Mouse (Mus musculus): Measurements from ENCODE around the gene Best1. TPM values are rescaled to one million over a fixed set of nuclear protein-coding genes. Genes with fewer than 3 reads are reported as not detected.
A peak's percentile ranks its signal among the peaks of the same experiment; 100 is the strongest.

The Best1 gene
- total RNA-seq, 2 experiments from 2014 or later: not detected

- ATAC-seq (replicated peaks; ENCODE audit: low FRiP score, low TSS enrichment, poor library complexity, severe bottlenecking): no peak
Observed at GRCm38 (mm10) chr19:9997204-9998062, 4.0 kb downstream of the Best1 start.

GRCm38 (mm10) chr19:9993036-9993656, 8.3 kb downstream of the Best1 start:
- peak; percentile 53 for ATAC-seq (replicated peaks; ENCODE audit: low FRiP score, low TSS enrichment, poor library complexity, severe bottlenecking)

GRCm38 (mm10) chr19:9992011-9992958, 9.1 kb downstream of the Best1 start:
- no peak for ATAC-seq (replicated peaks; ENCODE audit: low FRiP score, low TSS enrichment, poor library complexity, severe bottlenecking)

- ATAC-seq (replicated peaks; ENCODE audit: low FRiP score, low TSS enrichment, poor library complexity, severe bottlenecking): peak; percentile 54
Observed at GRCm38 (mm10) chr19:9991304-9991703, 10.1 kb downstream of the Best1 start.

- ATAC-seq (replicated peaks; ENCODE audit: low FRiP score, low TSS enrichment, poor library complexity, severe bottlenecking): peak; percentile 66; the same call in 1 of the 2 replicates
Observed at GRCm38 (mm10) chr19:9989884-9990256, 11.6 kb downstream of the Best1 start.

GRCm38 (mm10) chr19:9989171-9989883, 12.1 kb downstream of the Best1 start:
- no peak; the same call in none of the 2 replicates for ATAC-seq (replicated peaks; ENCODE audit: low FRiP score, low TSS enrichment, poor library complexity, severe bottlenecking)

- ATAC-seq (replicated peaks; ENCODE audit: low FRiP score, low TSS enrichment, poor library complexity, severe bottlenecking): no peak
Observed at GRCm38 (mm10) chr19:9987593-9987992, 13.8 kb downstream of the Best1 start.

- ATAC-seq (replicated peaks; ENCODE audit: low FRiP score, low TSS enrichment, poor library complexity, severe bottlenecking): no peak
Observed at GRCm38 (mm10) chr19:9987192-9987591, 14.2 kb downstream of the Best1 start.

GRCm38 (mm10) chr19:9985900-9986421, 15.5 kb downstream of the Best1 start:
- ATAC-seq (replicated peaks; ENCODE audit: low FRiP score, low TSS enrichment, poor library complexity, severe bottlenecking): no peak

GRCm38 (mm10) chr19:9985190-9985899, 16.1 kb downstream of the Best1 start:
- ATAC-seq (replicated peaks; ENCODE audit: low FRiP score, low TSS enrichment, poor library complexity, severe bottlenecking): no peak

GRCm38 (mm10) chr19:9984111-9985055, 17.1 kb downstream of the Best1 start:
- ATAC-seq (replicated peaks; ENCODE audit: low FRiP score, low TSS enrichment, poor library complexity, severe bottlenecking): no peak

- ATAC-seq (replicated peaks; ENCODE audit: low FRiP score, low TSS enrichment, poor library complexity, severe bottlenecking): peak; percentile 75
Observed at GRCm38 (mm10) chr19:9982852-9983542, 18.4 kb downstream of the Best1 start.

- peak; percentile 77 for ATAC-seq (replicated peaks; ENCODE audit: low FRiP score, low TSS enrichment, poor library complexity, severe bottlenecking)
Observed at GRCm38 (mm10) chr19:9982151-9982851, 19.1 kb downstream of the Best1 start.

GRCm38 (mm10) chr19:9981621-9982020, 19.8 kb downstream of the Best1 start:
- ATAC-seq (replicated peaks; ENCODE audit: low FRiP score, low TSS enrichment, poor library complexity, severe bottlenecking): no peak

- ATAC-seq (replicated peaks; ENCODE audit: low FRiP score, low TSS enrichment, poor library complexity, severe bottlenecking): no peak
Observed at GRCm38 (mm10) chr19:9980258-9980657, 21.2 kb downstream of the Best1 start, which contains the start of gene Fth1. Gene Fth1 (plus strand): TSS chr19:9980598.

GRCm38 (mm10) chr19:9979156-9979555, 22.3 kb downstream of the Best1 start:
- no peak for ATAC-seq (replicated peaks; ENCODE audit: low FRiP score, low TSS enrichment, poor library complexity, severe bottlenecking)

All from megakaryocyte-erythroid progenitor cell, adult 5-6 weeks (primary cell).